ENCODE assay signal across 8 mouse cellular contexts in the genomic region with DNA sequence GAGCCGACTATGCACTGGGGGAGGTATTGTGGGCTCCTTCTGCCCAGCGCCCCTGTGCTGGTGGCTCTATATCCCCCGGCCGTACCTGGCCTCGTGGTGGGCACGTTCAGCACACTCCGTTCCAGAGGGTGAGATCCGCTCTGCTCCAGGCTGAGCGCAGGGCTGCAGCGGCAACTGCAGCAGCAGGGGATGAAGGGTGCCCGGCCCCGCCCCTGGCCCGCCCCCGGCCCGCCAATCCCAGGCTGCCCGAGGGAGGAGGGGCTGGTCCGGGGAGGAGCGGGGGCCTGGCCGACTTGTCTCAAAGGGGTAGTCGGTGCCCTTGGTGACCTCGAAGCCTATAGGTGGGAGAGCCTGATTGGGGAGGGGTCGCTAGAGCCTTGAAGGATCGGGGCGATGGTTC. TPM values are rescaled to one million over a fixed set of nuclear protein-coding genes. Genes with fewer than 3 reads are reported as not detected.
DNase-seq lines count a peak whose midpoint lies in the region; ATAC-seq and TF ChIP-seq lines count a peak whose summit lies in the region.

No protein-coding gene starts in this region.

- H3K36me3 ChIP-seq in intestine, embryonic 16.5 days (ENCODE audit: control insufficient read depth, insufficient read depth, low read length): no peaks in the 10 kb centered on the region
- H3K36me3 ChIP-seq in liver, embryonic 16.5 days (ENCODE audit: control insufficient read depth, insufficient read depth): no peaks in the 10 kb centered on the region

- TF ChIP-seq POLR2A in cortical plate, adult 2 months (IDR thresholded peaks at IDR 0.05; ENCODE audit: extremely low read depth, insufficient read depth, low read length): peak; percentile 90

- peak overlapping the region; percentile 37 for H3K4me3 ChIP-seq in cortical plate, adult 2 months (ENCODE audit: insufficient read depth, low read length)
- H3K4me3 ChIP-seq in intestine, embryonic 16.5 days (ENCODE audit: low read length): peak overlapping the region; percentile 54
- H3K4me3 ChIP-seq in liver, embryonic 16.5 days (ENCODE audit: low read depth, low read length): peak overlapping the region; percentile 58

- 1% methylated on average over 24 of the region's 24 CpGs for WGBS in intestine, embryonic 16.5 days
- under 1% methylated on average over 24 of the region's 24 CpGs for WGBS in liver, embryonic 16.5 days (ENCODE audit: insufficient replicate concordance)

- H3K9ac ChIP-seq in intestine, embryonic 16.5 days (ENCODE audit: low read depth, low read length): peak overlapping the region; percentile 64
- peak overlapping the region; percentile 40; the same call in 1 of the 2 replicates for H3K9ac ChIP-seq in liver, embryonic 16.5 days (ENCODE audit: low read depth, low read length)

- peak; percentile 60 for DNase-seq in adrenal gland, adult 2 months
- DNase-seq in adrenal gland, adult (ENCODE audit: inconsistent age in 2 of 2, low spot score in 1 of 2): no peak
- peak; percentile 76 for DNase-seq in retina, embryonic 14.5 days (ENCODE audit: low spot score)
- no peak for DNase-seq in frontal cortex, postnatal 36 days (ENCODE audit: low spot score in 2 of 2)

- no peaks in the 10 kb centered on the region for H3K4me1 ChIP-seq in cortical plate, adult 2 months (ENCODE audit: control insufficient read depth, insufficient read depth, low read length)
- H3K4me1 ChIP-seq in intestine, embryonic 16.5 days (ENCODE audit: control insufficient read depth, insufficient read depth, low read length): peaks cover 16% of the 10 kb centered on the region
- no peaks in the 10 kb centered on the region; the same call in 1 of the 2 replicates for H3K4me1 ChIP-seq in liver, embryonic 16.5 days (ENCODE audit: control insufficient read depth, low read depth, low read length)

- H3K9me3 ChIP-seq in intestine, embryonic 16.5 days (ENCODE audit: control insufficient read depth, low read length): no peaks in the 10 kb centered on the region
- H3K9me3 ChIP-seq in liver, embryonic 16.5 days (replicated peaks; ENCODE audit: control insufficient read depth, low read length): no peaks in the 10 kb centered on the region

- H3K27me3 ChIP-seq in intestine, embryonic 16.5 days (replicated peaks; ENCODE audit: control insufficient read depth, insufficient read depth, low read length): peaks cover 20% of the 10 kb centered on the region
- H3K27me3 ChIP-seq in liver, embryonic 16.5 days (ENCODE audit: control insufficient read depth, insufficient read depth, low read depth, low read length): peaks cover 46% of the 10 kb centered on the region

- ATAC-seq in granulocyte monocyte progenitor cell, adult 5-6 weeks (replicated peaks; ENCODE audit: poor library complexity, severe bottlenecking): peak; percentile 55
- ATAC-seq in intestine, embryonic 16.5 days: peak; percentile 90
- peak; percentile 88 for ATAC-seq in liver, embryonic 16.5 days (ENCODE audit: low read depth)

- no peak for TF ChIP-seq CTCF in cortical plate, adult 2 months (IDR thresholded peaks at IDR 0.05; ENCODE audit: extremely low read depth, insufficient read depth, low read length)

- H3K4me2 ChIP-seq in intestine, embryonic 16.5 days (ENCODE audit: low read depth, low read length): peak overlapping the region; percentile 94
- peak overlapping the region; percentile 42 for H3K4me2 ChIP-seq in liver, embryonic 16.5 days (ENCODE audit: low read depth, low read length)

- H3K27ac ChIP-seq in cortical plate, adult 2 months (ENCODE audit: insufficient read depth, low read length): 0 out of 2 replicates have a peak overlapping the region, but pooled peaks have one; percentile 51
- H3K27ac ChIP-seq in intestine, embryonic 16.5 days (ENCODE audit: low read length): 0 out of 2 replicates have a peak overlapping the region, but pooled peaks have one; percentile 26
- H3K27ac ChIP-seq in liver, embryonic 16.5 days (ENCODE audit: low read length): peak overlapping the region; percentile 62

RNA-seq across cellular contexts. Expression of gene Slc38a3, which starts 2.1 kb away (rescaled TPM):
- 1 to 10 TPM in 1 of 2 experiments, under 1 TPM in 1; 0.48 to 2.7 TPM for total RNA-seq in adrenal gland, adult 2 months (2021)
- 1.7 and 4.1 TPM in 2 replicates for polyA plus RNA-seq in adrenal gland, adult 2 months (2012; rRNA removed)
- 134 and 156 TPM in 2 replicates for polyA plus RNA-seq in cortical plate, adult 2 months (2012; rRNA removed)
- not detected in 2 replicates for total RNA-seq in granulocyte monocyte progenitor cell, adult 5-6 weeks (2014; fragmentation: Nextera tagmentation)
- total RNA-seq in granulocyte monocyte progenitor cell, adult 5-6 weeks (2017): not detected in 2 replicates
- polyA plus RNA-seq in intestine, embryonic 16.5 days (2015; fragmentation: Nextera tagmentation; extraction: Ambion mirVana): 10.1 TPM in 2 replicates
- polyA plus RNA-seq in liver, embryonic 16.5 days (2015; fragmentation: Nextera tagmentation; extraction: Ambion mirVana): 60.1 and 75.2 TPM in 2 replicates

RNA-seq across cellular contexts. Expression of gene Gnat1, which starts 12.3 kb away (rescaled TPM):
- total RNA-seq in adrenal gland, adult 2 months (2021): under 1 TPM in 1 of 2 experiments, not detected in 1; 0.37 TPM
- 0.10 and 0.16 TPM in 2 replicates for polyA plus RNA-seq in adrenal gland, adult 2 months (2012; rRNA removed)
- polyA plus RNA-seq in cortical plate, adult 2 months (2012; rRNA removed): 0.40 and 0.42 TPM in 2 replicates
- total RNA-seq in granulocyte monocyte progenitor cell, adult 5-6 weeks (2014; fragmentation: Nextera tagmentation): not detected in 2 replicates
- not detected in 2 replicates for total RNA-seq in granulocyte monocyte progenitor cell, adult 5-6 weeks (2017)
- polyA plus RNA-seq in intestine, embryonic 16.5 days (2015; fragmentation: Nextera tagmentation; extraction: Ambion mirVana): 0.98 and 1.6 TPM in 2 replicates
- 1.1 and 1.3 TPM in 2 replicates for polyA plus RNA-seq in liver, embryonic 16.5 days (2015; fragmentation: Nextera tagmentation; extraction: Ambion mirVana)

RNA-seq across cellular contexts. Expression of gene Gnai2, which starts 32.1 kb away (rescaled TPM):
- total RNA-seq in adrenal gland, adult 2 months (2021): 100 to 1,000 TPM; 198 to 278 TPM
- polyA plus RNA-seq in adrenal gland, adult 2 months (2012; rRNA removed): 330 and 345 TPM in 2 replicates
- polyA plus RNA-seq in cortical plate, adult 2 months (2012; rRNA removed): 283 and 286 TPM in 2 replicates
- 410 and 448 TPM in 2 replicates for total RNA-seq in granulocyte monocyte progenitor cell, adult 5-6 weeks (2014; fragmentation: Nextera tagmentation)
- total RNA-seq in granulocyte monocyte progenitor cell, adult 5-6 weeks (2017): 395 and 452 TPM in 2 replicates
- polyA plus RNA-seq in intestine, embryonic 16.5 days (2015; fragmentation: Nextera tagmentation; extraction: Ambion mirVana): 301 and 311 TPM in 2 replicates
- 144 and 153 TPM in 2 replicates for polyA plus RNA-seq in liver, embryonic 16.5 days (2015; fragmentation: Nextera tagmentation; extraction: Ambion mirVana)

RNA-seq across cellular contexts. Expression of gene Sema3f, which starts 43.1 kb away (rescaled TPM):
- total RNA-seq in adrenal gland, adult 2 months (2021): 10 to 100 TPM; 27.2 to 34.8 TPM
- polyA plus RNA-seq in adrenal gland, adult 2 months (2012; rRNA removed): 95.1 and 106 TPM in 2 replicates
- polyA plus RNA-seq in cortical plate, adult 2 months (2012; rRNA removed): 29.1 and 30.1 TPM in 2 replicates
- 2.6 TPM in 1 of 2 replicates, not detected in the other for total RNA-seq in granulocyte monocyte progenitor cell, adult 5-6 weeks (2014; fragmentation: Nextera tagmentation)
- not detected in 2 replicates for total RNA-seq in granulocyte monocyte progenitor cell, adult 5-6 weeks (2017)
- polyA plus RNA-seq in intestine, embryonic 16.5 days (2015; fragmentation: Nextera tagmentation; extraction: Ambion mirVana): 5.7 and 8.3 TPM in 2 replicates
- polyA plus RNA-seq in liver, embryonic 16.5 days (2015; fragmentation: Nextera tagmentation; extraction: Ambion mirVana): 0.41 and 0.86 TPM in 2 replicates

RNA-seq across cellular contexts. Expression of gene Sema3b, which starts 58.2 kb away (rescaled TPM):
- total RNA-seq in adrenal gland, adult 2 months (2021): 1 to 10 TPM; 3.7 to 4.1 TPM
- 8.3 and 10.4 TPM in 2 replicates for polyA plus RNA-seq in adrenal gland, adult 2 months (2012; rRNA removed)
- polyA plus RNA-seq in cortical plate, adult 2 months (2012; rRNA removed): 2.4 and 4.3 TPM in 2 replicates
- not detected in 2 replicates for total RNA-seq in granulocyte monocyte progenitor cell, adult 5-6 weeks (2014; fragmentation: Nextera tagmentation)
- not detected in 2 replicates for total RNA-seq in granulocyte monocyte progenitor cell, adult 5-6 weeks (2017)
- polyA plus RNA-seq in intestine, embryonic 16.5 days (2015; fragmentation: Nextera tagmentation; extraction: Ambion mirVana): 50.4 and 54.9 TPM in 2 replicates
- 0.33 and 1.4 TPM in 2 replicates for polyA plus RNA-seq in liver, embryonic 16.5 days (2015; fragmentation: Nextera tagmentation; extraction: Ambion mirVana)

Comparison
In these comparisons a context has a peak if more than half of its experiments do, and no peak if none do; other contexts are left out.
1. DNase-seq: peak in adrenal gland, adult 2 months (single experiment) and retina, embryonic 14.5 days (single experiment); none in adrenal gland, adult (0 of 2) and frontal cortex, postnatal 36 days (0 of 2).
2. Peak in every context shown above with its lines, with median percentiles within 50 percentile points of each other: H3K27ac ChIP-seq, H3K4me3 ChIP-seq and ATAC-seq.